Mouse (Mus musculus) hindbrain, embryonic 15.5 days (tissue): ENCODE results near the gene Trnt1. TPM values are rescaled to one million over a fixed set of nuclear protein-coding genes. Genes with fewer than 3 reads are reported as not detected.
A peak's percentile ranks its signal among the peaks of the same experiment; 100 is the strongest.

Experiments used
- ATAC-seq: fragments of 200-750 bp; cut with Nextera tagmentation; 2 replicates; pipeline ENCODE4 v1.8.0; 2017; ENCODE audit warnings: low read depth, moderate number of reproducible peaks, moderate TSS enrichment; ENCODE audit not compliant: low FRiP score
- H3K27ac ChIP-seq: fragments of 300-500 bp; sonication (generic); replicated peaks from 2 replicates; pipeline ENCODE4 v1.5.1; 2015; ENCODE audit warnings: mild to moderate bottlenecking, inconsistent platforms
- H3K27me3 ChIP-seq: fragments of 300-500 bp; sonication (generic); 2 replicates; pipeline ENCODE4 v1.6.1; 2015; ENCODE audit warnings: control low read depth, inconsistent platforms
- H3K36me3 ChIP-seq: fragments of 300-500 bp; sonication (generic); 2 replicates; pipeline ENCODE4 v1.6.1; 2015; ENCODE audit warnings: control low read depth, inconsistent platforms
- H3K4me1 ChIP-seq: fragments of 300-500 bp; sonication (generic); replicated peaks from 2 replicates; pipeline ENCODE4 v1.6.1; 2015; ENCODE audit warnings: control low read depth, inconsistent platforms
- H3K4me2 ChIP-seq: fragments of 300-500 bp; sonication (generic); 2 replicates; pipeline ENCODE4 v1.6.1; 2015; ENCODE audit warnings: moderate library complexity, mild to moderate bottlenecking, inconsistent platforms
- H3K4me3 ChIP-seq: fragments of 300-500 bp; sonication (generic); 2 replicates; pipeline ENCODE4 v1.5.1; 2015; ENCODE audit warnings: mild to moderate bottlenecking, inconsistent platforms
- H3K9ac ChIP-seq: fragments of 300-500 bp; sonication (generic); 2 replicates; pipeline ENCODE4 v1.6.1; 2015; ENCODE audit warnings: inconsistent platforms
- H3K9me3 ChIP-seq: fragments of 300-500 bp; sonication (generic); 2 replicates; pipeline ENCODE4 v1.6.1; 2016; ENCODE audit warnings: control low read depth, inconsistent platforms
- WGBS: fragments of 180-500 bp; shearing (Covaris S2); methylation state at CpG from one replicate; pipeline ENCODE4 v1.1.7; 2015; 5-methylcytosine and 5-hydroxymethylcytosine counted together
- polyA plus RNA-seq: library from polyadenylated mRNA; unstranded; fragments of >200 nt; fragmentation: Nextera tagmentation; extraction: Ambion mirVana; gene quantifications from 2 replicates; pipeline ENCODE4 v1.2.1, GENCODE M21; 2015

The Trnt1 gene
- polyA plus RNA-seq, 1 experiment from 2014 or later, result 56.9 TPM

DNA sequence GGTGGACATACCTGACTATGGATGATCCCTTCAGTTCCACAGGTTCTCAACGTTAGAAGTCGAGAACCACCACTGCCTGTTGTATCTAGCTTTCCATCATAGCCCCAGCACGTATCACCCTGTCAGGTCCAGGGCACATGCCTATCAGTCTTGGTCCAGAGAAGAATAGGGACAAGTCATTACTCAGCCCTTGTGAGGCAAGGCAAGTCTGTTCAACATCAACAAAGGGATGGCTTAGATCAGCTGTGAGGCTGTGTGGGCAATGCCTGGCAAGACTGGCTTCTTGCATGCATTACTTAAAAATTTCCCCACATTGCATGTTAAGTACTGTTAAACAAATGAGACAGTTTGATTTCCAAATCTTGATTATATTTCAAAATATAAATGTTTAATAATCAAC is 21.1 kb upstream of the Trnt1 start:
- Histone ChIP-seq H3K4me2 (no peak overlapping the region), H3K9me3 (no peaks in the 10 kb centered on the region), H3K27ac (no peak overlapping the region), H3K4me1 (no peaks in the 10 kb centered on the region), H3K9ac (no peak overlapping the region), H3K27me3 (no peaks in the 10 kb centered on the region), H3K4me3 (no peak overlapping the region), H3K36me3 (no peaks in the 10 kb centered on the region)
- WGBS, result 84% methylated on average over 3 of the region's 3 CpGs
- no peak for ATAC-seq

DNA sequence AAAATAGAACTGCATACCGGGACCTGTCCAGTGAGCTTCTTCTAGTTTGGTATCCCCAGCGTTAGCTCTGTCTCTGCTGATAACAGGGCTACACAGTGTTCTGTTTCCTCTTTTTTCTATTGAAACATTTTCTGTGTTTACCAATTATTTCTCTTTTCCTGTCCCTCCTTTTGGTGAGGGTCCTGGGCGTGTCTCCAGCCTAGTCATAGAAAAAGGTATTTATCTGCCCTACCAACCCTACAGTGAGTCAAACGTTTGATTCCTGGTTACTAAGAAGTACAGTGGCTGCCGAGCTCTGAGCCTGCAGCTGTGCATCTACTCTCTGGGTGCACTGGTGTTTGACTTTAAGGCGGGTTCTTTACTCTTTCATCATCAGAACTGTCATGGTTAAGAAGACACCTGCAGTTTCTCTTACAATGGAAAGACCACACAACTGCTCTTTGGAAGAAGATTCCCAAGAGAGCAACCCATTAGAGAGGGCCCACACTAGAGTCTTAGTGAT is 20.0 kb upstream of the Trnt1 start, which contains the start of gene Il5ra:
Gene Il5ra, minus strand, starts transcription at position 151 of the 502 bp plus-strand sequence.
- H3K9ac ChIP-seq, result no peak within 1 kb of the TSS
- H3K27ac ChIP-seq, result no peak within 1 kb of the TSS
- no peaks in the 10 kb centered on the region for H3K9me3 ChIP-seq
- H3K36me3 ChIP-seq, result no peaks in the 10 kb centered on the region
- WGBS, result 78% methylated on average over 6 of the region's 6 CpGs
- H3K4me3 ChIP-seq, result no peak within 1 kb of the TSS
- H3K4me2 ChIP-seq, result no peak within 1 kb of the TSS
- no peak for ATAC-seq
- H3K4me1 ChIP-seq, result no peaks in the 10 kb centered on the region
- H3K27me3 ChIP-seq, result no peaks in the 10 kb centered on the region

DNA sequence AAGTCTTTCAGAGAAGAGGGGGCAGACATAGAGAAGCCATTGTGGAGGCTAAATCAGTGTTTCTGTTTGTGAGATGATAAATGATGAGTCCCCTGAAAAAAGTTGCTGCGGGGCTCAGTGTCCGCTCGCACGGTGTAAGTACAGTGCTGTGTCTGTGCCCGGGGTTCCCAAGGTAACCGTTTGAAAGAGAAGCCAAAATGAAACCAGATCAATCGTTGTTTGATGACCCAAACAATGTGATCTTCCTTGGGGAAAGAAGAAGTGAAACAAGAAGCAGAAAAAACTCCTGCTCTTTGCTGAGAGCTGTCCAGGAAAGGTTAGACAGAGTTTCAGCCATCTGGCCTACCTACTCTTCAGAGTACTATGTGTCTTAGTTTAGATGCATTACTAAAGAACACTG is 18.6 kb upstream of the Trnt1 start:
- ATAC-seq, result no peak
- Histone ChIP-seq H3K36me3 (no peaks in the 10 kb centered on the region), H3K9me3 (no peaks in the 10 kb centered on the region), H3K4me2 (no peak overlapping the region), H3K4me3 (no peak overlapping the region), H3K27me3 (no peaks in the 10 kb centered on the region), H3K4me1 (no peaks in the 10 kb centered on the region), H3K9ac (no peak overlapping the region), H3K27ac (no peak overlapping the region)
- WGBS, result 64% methylated on average over 7 of the region's 7 CpGs

DNA sequence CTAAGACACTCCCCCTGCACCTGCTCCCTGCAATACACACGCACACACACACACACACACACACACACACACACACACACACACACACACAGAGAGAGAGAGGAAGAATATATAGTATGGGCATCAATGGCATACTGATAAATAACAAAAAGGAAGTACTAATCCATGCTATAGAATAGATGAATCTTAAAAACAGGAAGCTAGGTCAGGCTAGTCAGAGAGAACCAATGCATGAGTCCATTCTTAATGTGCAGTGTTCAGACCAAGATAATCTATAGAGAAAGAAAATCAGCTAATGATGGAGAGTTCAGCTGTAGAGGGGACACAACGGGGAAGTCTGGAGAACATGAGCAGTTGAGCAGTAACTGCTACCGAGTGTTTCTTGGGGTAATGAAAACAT is 10.6 kb upstream of the Trnt1 start:
- Histone ChIP-seq H3K27me3 (no peaks in the 10 kb centered on the region), H3K9me3 (no peaks in the 10 kb centered on the region), H3K9ac (no peak overlapping the region), H3K4me2 (no peak overlapping the region), H3K4me3 (no peak overlapping the region), H3K36me3 (no peaks in the 10 kb centered on the region), H3K4me1 (no peaks in the 10 kb centered on the region), H3K27ac (no peak overlapping the region)
- 81% methylated on average over 3 of the region's 3 CpGs for WGBS
- ATAC-seq, result no peak

DNA sequence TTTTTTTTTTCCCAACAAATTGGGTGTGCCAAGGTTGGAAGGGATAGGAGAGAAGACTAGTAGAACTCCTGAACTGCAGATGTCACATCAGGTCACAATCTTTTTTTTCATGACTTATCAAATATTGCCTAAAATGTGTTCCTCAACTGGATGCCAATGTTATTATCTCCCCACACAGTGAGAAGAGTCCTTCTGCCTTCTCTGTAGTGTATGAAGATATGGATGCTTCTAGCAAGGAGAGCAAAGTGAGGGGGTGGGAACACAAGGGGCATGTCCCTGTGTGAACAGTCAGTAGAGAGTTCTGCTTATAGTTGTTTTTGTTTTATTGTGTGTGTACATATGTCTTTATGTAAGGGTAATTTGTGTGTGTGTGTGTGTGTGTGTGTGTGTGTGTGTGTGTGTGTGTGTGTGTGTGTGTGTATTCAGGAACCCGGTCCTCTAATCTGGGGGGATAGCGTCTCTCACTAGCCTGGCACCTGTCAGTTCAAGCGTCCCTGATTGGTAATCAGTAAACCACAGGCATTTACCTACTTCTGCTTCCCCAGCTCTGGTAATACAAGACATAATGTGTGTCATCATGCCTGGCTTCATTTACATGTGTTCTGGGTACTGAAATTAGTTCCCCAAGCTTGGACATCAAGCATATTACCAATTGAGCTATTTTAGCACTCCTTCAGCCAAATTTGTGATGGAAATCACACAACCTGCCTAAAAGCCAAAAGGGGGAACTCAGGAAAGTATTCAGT is 8.3 kb upstream of the Trnt1 start:
- H3K4me1 ChIP-seq, result no peaks in the 10 kb centered on the region
- no peak overlapping the region for H3K4me3 ChIP-seq
- no peak overlapping the region for H3K4me2 ChIP-seq
- H3K36me3 ChIP-seq, result no peaks in the 10 kb centered on the region
- no peaks in the 10 kb centered on the region for H3K27me3 ChIP-seq
- no peak for ATAC-seq
- no peak overlapping the region for H3K27ac ChIP-seq
- no peak overlapping the region for H3K9ac ChIP-seq
- no peaks in the 10 kb centered on the region for H3K9me3 ChIP-seq
- WGBS, result 86% methylated on average over 3 of the region's 3 CpGs

DNA sequence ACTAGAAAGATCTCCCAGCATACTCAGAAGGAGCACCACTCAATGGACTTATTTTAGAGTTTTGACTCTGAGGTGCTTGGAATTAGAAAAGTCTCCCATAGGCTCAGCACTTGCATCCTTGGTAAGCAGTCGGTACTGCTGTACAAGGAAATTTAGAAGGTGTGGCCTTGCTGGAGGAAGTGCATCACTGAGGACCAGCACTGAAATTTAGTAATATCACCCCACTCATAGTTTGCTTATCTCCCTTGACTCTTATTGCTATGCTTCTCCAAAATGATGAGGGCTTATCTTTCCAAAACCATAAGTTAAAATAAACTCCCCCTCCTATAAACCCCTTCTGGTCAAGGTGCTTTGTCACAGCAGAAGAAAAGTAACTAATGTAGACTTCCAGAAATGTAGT is 7.4 kb upstream of the Trnt1 start:
- Histone ChIP-seq H3K9me3 (no peaks in the 10 kb centered on the region), H3K9ac (no peak overlapping the region), H3K4me3 (no peak overlapping the region), H3K4me1 (no peaks in the 10 kb centered on the region), H3K4me2 (no peak overlapping the region), H3K36me3 (no peaks in the 10 kb centered on the region), H3K27me3 (0 out of 2 replicates have a peak, but pooled peaks cover 4% of the 10 kb centered on the region), H3K27ac (no peak overlapping the region)
- 90% methylated on average over 1 of the region's 1 CpGs for WGBS
- no peak for ATAC-seq

DNA sequence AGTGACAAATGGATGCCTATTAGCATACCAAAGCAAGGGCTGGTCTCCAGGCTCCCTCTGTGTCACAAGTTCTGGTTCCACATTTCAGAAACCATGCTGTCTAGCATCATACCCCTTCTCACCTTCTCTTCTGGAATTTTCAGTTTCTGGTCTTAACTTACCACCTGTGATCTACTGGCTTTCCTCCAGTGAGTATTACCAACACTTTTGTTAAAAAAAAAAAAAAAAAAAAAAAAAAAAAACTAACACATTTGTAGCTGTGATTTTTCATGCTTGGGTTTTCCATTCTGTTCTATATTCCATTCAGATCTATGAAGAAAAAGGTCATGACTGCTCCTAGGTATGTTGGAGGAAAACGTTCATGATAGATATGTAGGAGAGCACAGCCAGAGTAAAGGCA is 3.0 kb upstream of the Trnt1 start:
- Histone ChIP-seq H3K27me3 (0 out of 2 replicates have a peak, but pooled peaks cover 7% of the 10 kb centered on the region), H3K4me2 (no peak overlapping the region), H3K4me1 (peaks cover 13% of the 10 kb centered on the region), H3K9ac (no peak overlapping the region), H3K27ac (no peak overlapping the region), H3K36me3 (no peaks in the 10 kb centered on the region), H3K9me3 (no peaks in the 10 kb centered on the region), H3K4me3 (no peak overlapping the region)
- WGBS, result 77% methylated on average over 1 of the region's 1 CpGs
- ATAC-seq, result no peak

DNA sequence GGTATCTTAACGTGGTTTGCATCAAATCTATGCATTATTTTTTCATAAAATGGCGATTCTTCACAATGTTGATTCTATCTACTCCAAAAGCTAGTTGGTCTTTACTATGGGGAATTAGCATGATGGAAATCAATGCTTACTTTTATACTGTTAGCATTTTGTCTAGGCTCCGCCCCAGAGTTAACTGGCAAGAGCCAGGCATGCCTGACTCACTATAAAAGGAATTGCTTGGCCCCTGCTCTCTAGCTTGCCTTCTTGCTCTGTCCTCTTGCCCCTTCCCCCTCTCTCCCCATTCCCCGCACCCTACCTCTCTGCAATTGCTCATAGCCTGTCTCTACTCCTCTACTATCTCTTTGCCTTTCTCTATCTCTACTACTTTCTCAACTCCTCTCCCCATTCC is 2.1 kb upstream of the Trnt1 start:
- Histone ChIP-seq H3K4me1 (peaks cover 16% of the 10 kb centered on the region), H3K9me3 (no peaks in the 10 kb centered on the region), H3K27me3 (0 out of 2 replicates have a peak, but pooled peaks cover 7% of the 10 kb centered on the region), H3K4me2 (no peak overlapping the region), H3K27ac (no peak overlapping the region), H3K9ac (no peak overlapping the region), H3K36me3 (peaks cover under 1% of the 10 kb centered on the region; the same call in 1 of the 2 replicates), H3K4me3 (no peak overlapping the region)
- WGBS, result 83% methylated on average over 4 of the region's 4 CpGs
- ATAC-seq, result no peak

DNA sequence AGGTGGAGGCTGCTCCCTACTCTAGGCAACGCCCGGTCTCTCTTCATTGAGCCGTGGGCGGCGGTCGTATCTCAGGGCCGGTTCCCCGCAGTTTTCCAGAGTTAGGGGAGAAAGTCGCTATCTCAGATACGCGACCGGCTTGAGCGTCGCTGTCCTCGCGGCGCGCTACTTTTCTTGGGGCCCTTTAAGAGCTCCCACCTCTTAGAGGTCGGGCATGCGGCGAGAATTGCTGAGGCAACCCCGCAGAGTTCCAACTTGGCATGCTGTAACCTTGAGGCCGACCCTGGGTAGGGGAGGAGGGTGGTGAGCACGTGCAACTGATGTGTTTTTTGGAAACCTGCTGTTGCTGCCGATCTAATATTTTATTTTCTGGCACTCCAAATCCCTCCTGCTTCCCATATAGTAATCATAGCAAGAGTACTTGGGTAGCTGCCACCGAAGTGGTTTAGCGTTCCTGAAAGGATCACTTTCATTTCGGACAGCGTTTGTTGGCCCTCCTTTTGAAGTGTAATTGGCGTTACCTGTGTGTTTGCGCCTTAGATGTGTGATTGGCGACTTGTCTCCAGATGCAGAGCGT is 458 bp downstream of the Trnt1 start:
- no peaks in the 10 kb centered on the region for H3K9me3 ChIP-seq
- H3K36me3 ChIP-seq, result peaks cover 19% of the 10 kb centered on the region
- 0 out of 2 replicates have a peak, but pooled peaks cover 7% of the 10 kb centered on the region for H3K27me3 ChIP-seq
- H3K9ac ChIP-seq, result peak overlapping the region; percentile 65
- peaks cover 16% of the 10 kb centered on the region for H3K4me1 ChIP-seq
- peak overlapping the region; percentile 81 for H3K4me2 ChIP-seq
- H3K27ac ChIP-seq, result peak overlapping the region; percentile 61
- peak overlapping the region; percentile 93 for H3K4me3 ChIP-seq
- peak; percentile 86 for ATAC-seq
- WGBS, result 2% methylated on average over 33 of the region's 33 CpGs

DNA sequence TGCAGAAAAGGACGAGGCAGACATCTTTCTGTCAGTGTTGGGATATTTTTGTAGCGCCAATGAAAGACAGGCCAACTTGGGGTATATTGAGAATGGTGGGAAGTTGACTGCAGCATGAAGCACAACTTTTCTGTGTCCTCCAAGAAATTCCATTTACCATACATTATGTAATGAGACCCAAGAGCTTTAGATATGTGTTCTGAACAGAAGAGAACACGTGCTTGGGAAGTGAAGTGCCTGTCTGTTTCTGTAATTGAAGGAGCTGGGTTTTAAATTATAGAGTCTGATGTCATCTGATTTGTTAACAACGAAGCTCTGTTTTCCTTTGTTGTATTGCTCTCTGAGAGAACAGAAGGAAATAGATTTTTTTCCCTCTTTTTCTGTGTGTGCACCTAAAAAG is 1.1 kb downstream of the Trnt1 start:
- H3K4me3 ChIP-seq, result peak overlapping the region; percentile 93
- H3K4me2 ChIP-seq, result peak overlapping the region; percentile 81
- H3K27ac ChIP-seq, result no peak overlapping the region
- H3K36me3 ChIP-seq, result peaks cover 21% of the 10 kb centered on the region
- H3K27me3 ChIP-seq, result 0 out of 2 replicates have a peak, but pooled peaks cover 7% of the 10 kb centered on the region
- peaks cover 16% of the 10 kb centered on the region for H3K4me1 ChIP-seq
- no peaks in the 10 kb centered on the region for H3K9me3 ChIP-seq
- no peak for ATAC-seq
- WGBS, result 50% methylated on average over 4 of the region's 4 CpGs
- H3K9ac ChIP-seq, result peak overlapping the region; percentile 65; the same call in 1 of the 2 replicates

DNA sequence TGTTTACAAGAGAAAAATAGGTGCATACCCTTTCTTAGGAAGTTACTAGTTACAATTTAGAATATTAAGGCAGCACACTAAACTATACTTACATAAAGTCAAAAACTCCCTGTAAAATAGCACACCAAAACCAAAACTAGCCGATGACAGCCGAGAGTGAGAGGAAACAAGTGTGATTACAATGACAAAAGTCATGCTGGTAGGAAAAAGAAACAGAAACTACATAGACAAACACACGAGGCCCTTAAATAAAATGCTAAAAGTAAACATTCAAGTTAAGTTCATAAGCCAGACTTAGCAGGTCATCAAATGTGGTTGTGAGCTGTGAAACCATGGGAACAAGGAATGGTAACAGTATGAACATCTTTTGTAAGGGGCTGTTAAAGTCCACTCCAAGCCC is 18.2 kb downstream of the Trnt1 start:
- Histone ChIP-seq H3K9me3 (no peaks in the 10 kb centered on the region), H3K4me3 (no peak overlapping the region), H3K9ac (no peak overlapping the region), H3K27me3 (no peaks in the 10 kb centered on the region), H3K4me1 (no peaks in the 10 kb centered on the region), H3K27ac (no peak overlapping the region), H3K36me3 (peaks cover 46% of the 10 kb centered on the region), H3K4me2 (no peak overlapping the region)
- ATAC-seq, result no peak
- WGBS, result 85% methylated on average over 3 of the region's 3 CpGs

DNA sequence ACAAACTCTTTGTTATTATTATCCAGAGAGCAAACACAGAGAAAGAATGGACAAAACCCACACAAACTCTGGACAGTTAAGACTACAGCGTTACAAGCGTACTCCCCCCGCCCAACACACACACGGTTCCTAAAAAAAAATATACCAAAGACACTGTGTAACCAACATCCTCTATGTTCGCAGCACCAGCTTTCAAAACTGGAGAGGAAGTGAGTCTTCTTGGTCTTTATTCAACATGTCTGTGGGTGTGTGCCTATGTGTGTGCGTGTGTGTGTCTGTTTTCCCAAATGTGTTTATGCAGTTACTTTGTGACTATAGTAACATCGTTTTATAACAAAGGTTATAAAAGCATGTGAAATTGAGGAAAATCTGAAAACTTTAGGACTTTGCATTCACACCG is 22.5 kb downstream of the Trnt1 start:
- H3K4me1 ChIP-seq, result no peaks in the 10 kb centered on the region
- H3K36me3 ChIP-seq, result peaks cover 61% of the 10 kb centered on the region
- ATAC-seq, result no peak
- H3K27me3 ChIP-seq, result no peaks in the 10 kb centered on the region
- no peak overlapping the region for H3K4me2 ChIP-seq
- H3K9me3 ChIP-seq, result no peaks in the 10 kb centered on the region
- 95% methylated on average over 8 of the region's 8 CpGs for WGBS
- H3K27ac ChIP-seq, result no peak overlapping the region
- H3K9ac ChIP-seq, result no peak overlapping the region
- H3K4me3 ChIP-seq, result no peak overlapping the region
